Mouse (Mus musculus): ENCODE measurements around the gene Pdzd8. TPM values are rescaled to one million over a fixed set of nuclear protein-coding genes. Genes with fewer than 3 reads are reported as not detected.

The Pdzd8 gene
- polyA plus RNA-seq, 1 experiment from 2014 or later: 16.7 TPM

DNA sequence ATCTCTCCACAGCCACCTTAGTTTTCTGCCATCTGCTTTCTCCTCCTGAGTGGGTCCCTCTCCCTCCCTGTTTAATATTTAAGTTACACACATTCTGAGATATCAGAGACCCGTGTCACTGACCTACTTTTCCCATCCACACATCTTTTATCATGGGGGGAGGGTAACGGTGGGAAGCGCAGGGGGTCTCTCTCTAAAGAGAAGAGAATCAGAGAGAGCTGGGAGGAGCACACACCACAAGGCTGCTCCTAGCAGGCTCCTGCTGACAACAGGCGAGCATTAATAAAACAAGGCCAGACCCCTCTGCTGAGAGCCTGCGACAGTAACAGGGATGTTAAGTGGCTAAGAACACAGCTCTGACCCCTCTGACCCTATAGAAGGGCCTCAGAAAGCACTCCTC lies 85.9 kb downstream of the Pdzd8 start:
- Histone ChIP-seq H3K27me3 (ENCODE audit: control insufficient read depth, insufficient read depth, low read length) (no peaks in the 10 kb centered on the region), H3K9ac (replicated peaks; ENCODE audit: low read depth, low read length) (no peak overlapping the region), H3K4me2 (replicated peaks; ENCODE audit: low read depth, low read length) (no peak overlapping the region), H3K27ac (ENCODE audit: low read length) (no peak overlapping the region), H3K4me3 (ENCODE audit: low read depth, low read length) (no peak overlapping the region), H3K9me3 (ENCODE audit: control insufficient read depth, low read depth, low read length) (no peaks in the 10 kb centered on the region), H3K4me1 (ENCODE audit: control insufficient read depth, insufficient read depth, low read length) (peaks cover 5% of the 10 kb centered on the region; the same call in 1 of the 2 replicates), H3K36me3 (ENCODE audit: control insufficient read depth, insufficient read depth, low read length) (no peaks in the 10 kb centered on the region)
- WGBS: 35% methylated on average over 5 of the region's 5 CpGs
- ATAC-seq (ENCODE audit: insufficient number of reproducible peaks, insufficient read depth, low FRiP score, low read depth): no peak

DNA sequence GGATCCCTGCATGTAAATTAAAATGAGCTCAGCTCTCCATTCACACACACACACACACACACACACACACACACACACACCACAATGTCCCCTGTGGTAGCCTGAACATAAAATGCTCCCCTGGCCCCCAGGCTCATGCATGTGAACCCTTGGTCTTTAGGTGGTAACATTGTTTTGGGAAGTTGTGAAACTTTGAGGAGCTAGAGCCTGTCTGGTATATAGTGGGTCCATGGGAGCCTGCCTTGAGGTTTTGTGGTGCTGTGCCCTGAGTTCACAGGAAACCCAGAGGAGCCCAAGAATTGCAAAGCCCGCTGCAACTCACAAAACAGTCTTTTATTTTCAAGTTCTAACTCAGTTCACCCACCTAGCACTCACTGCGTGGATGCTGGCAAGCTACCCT lies 92.9 kb downstream of the Pdzd8 start:
- WGBS: 76% methylated on average over 2 of the region's 2 CpGs
- ATAC-seq (ENCODE audit: insufficient number of reproducible peaks, insufficient read depth, low FRiP score, low read depth): no peak
- H3K4me3 ChIP-seq (ENCODE audit: low read depth, low read length): no peak overlapping the region
- H3K9ac ChIP-seq (replicated peaks; ENCODE audit: low read depth, low read length): no peak overlapping the region
- H3K4me2 ChIP-seq (replicated peaks; ENCODE audit: low read depth, low read length): no peak overlapping the region
- no peaks in the 10 kb centered on the region for H3K9me3 ChIP-seq (ENCODE audit: control insufficient read depth, low read depth, low read length)
- no peaks in the 10 kb centered on the region for H3K27me3 ChIP-seq (ENCODE audit: control insufficient read depth, insufficient read depth, low read length)
- no peak overlapping the region for H3K27ac ChIP-seq (ENCODE audit: low read length)
- no peaks in the 10 kb centered on the region for H3K4me1 ChIP-seq (ENCODE audit: control insufficient read depth, insufficient read depth, low read length)
- no peaks in the 10 kb centered on the region for H3K36me3 ChIP-seq (ENCODE audit: control insufficient read depth, insufficient read depth, low read length)

DNA sequence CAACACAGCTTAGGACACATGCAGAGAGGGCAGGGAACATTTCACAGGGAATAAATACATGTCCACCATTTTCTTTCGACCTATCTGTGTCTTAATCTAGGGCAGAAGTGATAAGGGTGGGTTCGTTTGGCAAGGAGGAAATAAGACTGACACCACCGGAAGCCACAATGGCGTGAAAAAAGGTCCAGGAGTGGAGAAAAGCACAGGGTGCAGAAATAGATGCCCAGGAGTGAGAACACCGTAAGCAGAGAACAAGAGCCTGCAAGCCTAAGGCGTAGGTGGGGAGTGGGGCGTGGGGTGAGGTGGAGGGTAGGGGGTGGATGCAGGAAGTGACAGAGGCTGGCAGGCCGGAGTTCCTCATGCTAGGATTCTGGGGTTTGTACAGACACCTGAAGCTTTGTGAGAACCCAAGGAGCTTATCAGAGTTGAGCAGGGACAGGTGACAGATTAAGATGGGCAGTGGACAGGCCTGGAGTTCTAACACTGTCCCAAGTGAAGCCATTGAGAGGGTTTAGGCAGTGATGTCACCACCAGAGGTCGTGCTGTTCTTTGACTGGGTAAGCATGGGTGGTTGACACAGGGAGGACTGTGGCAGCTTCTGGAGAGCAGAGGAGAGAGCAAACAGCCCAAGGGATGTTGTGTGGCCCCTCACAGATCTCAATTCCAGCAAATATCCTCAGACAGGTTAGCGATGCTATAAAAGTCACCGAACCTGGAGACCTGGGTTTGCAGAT lies 96.9 kb downstream of the Pdzd8 start:
- no peak overlapping the region for H3K4me2 ChIP-seq (replicated peaks; ENCODE audit: low read depth, low read length)
- ATAC-seq (ENCODE audit: insufficient number of reproducible peaks, insufficient read depth, low FRiP score, low read depth): no peak
- no peaks in the 10 kb centered on the region for H3K9me3 ChIP-seq (ENCODE audit: control insufficient read depth, low read depth, low read length)
- no peaks in the 10 kb centered on the region for H3K27me3 ChIP-seq (ENCODE audit: control insufficient read depth, insufficient read depth, low read length)
- H3K4me1 ChIP-seq (ENCODE audit: control insufficient read depth, insufficient read depth, low read length): no peaks in the 10 kb centered on the region
- no peak overlapping the region for H3K27ac ChIP-seq (ENCODE audit: low read length)
- no peak overlapping the region for H3K9ac ChIP-seq (replicated peaks; ENCODE audit: low read depth, low read length)
- no peak overlapping the region for H3K4me3 ChIP-seq (ENCODE audit: low read depth, low read length)
- no peaks in the 10 kb centered on the region for H3K36me3 ChIP-seq (ENCODE audit: control insufficient read depth, insufficient read depth, low read length)
- 72% methylated on average over 11 of the region's 11 CpGs for WGBS

DNA sequence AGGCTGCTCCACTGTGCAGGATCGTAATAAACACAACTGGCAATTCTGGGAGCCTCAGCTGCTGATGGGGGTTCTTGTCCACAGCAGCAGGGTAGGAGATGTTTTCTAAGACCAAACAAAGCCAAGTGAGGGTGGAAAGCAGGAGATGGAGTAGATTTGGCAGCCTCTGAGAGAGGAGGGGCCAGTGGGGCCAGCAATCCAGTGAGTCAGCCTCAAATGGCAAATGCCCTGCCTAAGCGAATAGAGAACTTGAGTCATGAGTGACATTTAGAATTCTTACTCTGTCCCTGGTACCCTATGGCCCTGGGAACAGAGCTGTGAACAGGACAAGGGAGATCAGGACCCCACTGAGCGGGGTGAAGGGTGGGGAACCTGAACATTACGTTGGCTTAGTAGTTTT lies 97.4 kb downstream of the Pdzd8 start:
- no peak overlapping the region for H3K4me3 ChIP-seq (ENCODE audit: low read depth, low read length)
- 80% methylated on average over 4 of the region's 4 CpGs for WGBS
- H3K27me3 ChIP-seq (ENCODE audit: control insufficient read depth, insufficient read depth, low read length): no peaks in the 10 kb centered on the region
- no peaks in the 10 kb centered on the region for H3K4me1 ChIP-seq (ENCODE audit: control insufficient read depth, insufficient read depth, low read length)
- no peak overlapping the region for H3K4me2 ChIP-seq (replicated peaks; ENCODE audit: low read depth, low read length)
- no peak overlapping the region for H3K27ac ChIP-seq (ENCODE audit: low read length)
- no peaks in the 10 kb centered on the region for H3K36me3 ChIP-seq (ENCODE audit: control insufficient read depth, insufficient read depth, low read length)
- no peak for ATAC-seq (ENCODE audit: insufficient number of reproducible peaks, insufficient read depth, low FRiP score, low read depth)
- no peaks in the 10 kb centered on the region for H3K9me3 ChIP-seq (ENCODE audit: control insufficient read depth, low read depth, low read length)
- H3K9ac ChIP-seq (replicated peaks; ENCODE audit: low read depth, low read length): no peak overlapping the region

Other genes with a start within 250 kb of the Pdzd8 start
- gene Vax1, start 175.7 kb downstream of the Pdzd8 start, polyA plus RNA-seq (2014; fragmentation: Nextera tagmentation; extraction: Ambion mirVana): not detected in 2 replicates
- 0.10 TPM in 1 of 2 replicates, not detected in the other for gene Kcnk18, start 126.6 kb downstream of the Pdzd8 start, polyA plus RNA-seq (2014; fragmentation: Nextera tagmentation; extraction: Ambion mirVana)
- gene Slc18a2, start 84.9 kb downstream of the Pdzd8 start, polyA plus RNA-seq (2014; fragmentation: Nextera tagmentation; extraction: Ambion mirVana): 15.2 and 16.0 TPM in 2 replicates
- gene Rps12-ps3, start 23.5 kb downstream of the Pdzd8 start, polyA plus RNA-seq (2014; fragmentation: Nextera tagmentation; extraction: Ambion mirVana): 30.0 and 53.3 TPM in 2 replicates
- gene Emx2, start 112.6 kb upstream of the Pdzd8 start, polyA plus RNA-seq (2014; fragmentation: Nextera tagmentation; extraction: Ambion mirVana): 0.22 and 0.30 TPM in 2 replicates

All from stomach, embryonic 14.5 days (tissue).